Mouse (Mus musculus): ENCODE data around the gene Cmah.

DNA sequence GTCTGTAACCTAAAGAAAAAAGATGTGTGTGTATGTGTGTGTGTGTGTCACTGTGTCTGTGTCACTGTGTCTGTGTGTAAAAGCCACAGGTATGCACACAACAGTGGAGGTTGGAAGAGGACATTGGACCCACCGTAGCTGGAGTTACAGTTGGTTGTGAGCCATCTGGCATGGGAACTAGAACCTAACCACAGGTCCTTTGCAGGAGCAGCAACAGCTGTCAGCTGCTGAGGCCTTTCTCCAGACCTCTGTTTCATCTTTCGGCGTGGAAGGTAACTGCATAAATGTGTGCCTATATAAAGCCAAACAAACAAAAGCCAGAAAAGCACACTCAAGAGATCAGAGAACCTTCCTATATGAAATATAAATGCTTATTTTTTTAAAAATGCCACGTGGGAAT is 65.5 kb downstream of the Cmah start:
- TF ChIP-seq CTCF (IDR thresholded peaks at IDR 0.05; ENCODE audit: borderline replicate concordance, extremely low read depth, insufficient read depth, insufficient read length): no peak
- TF ChIP-seq POLR2A (IDR thresholded peaks at IDR 0.05; ENCODE audit: borderline replicate concordance, extremely low read depth, insufficient read depth, insufficient read length, poor library complexity, severe bottlenecking): no peak
